Mouse (Mus musculus) CH12.LX (cell line): ENCODE measurements around the gene Atg10. TPM values are rescaled to one million over a fixed set of nuclear protein-coding genes. Genes with fewer than 3 reads are reported as not detected.

Source experiments
- DNase-seq: peaks from one replicate; pipeline ENCODE4 v3.0.0-alpha.2; 2013; ENCODE audit errors: extremely low read depth
- H3K27ac ChIP-seq: 2 replicates; pipeline ENCODE4 v1.5.1; 2012; ENCODE audit warnings: low read depth, mild to moderate bottlenecking, control low read depth, moderate library complexity; ENCODE audit not compliant: insufficient read depth
- H3K27me3 ChIP-seq: replicated peaks from 2 replicates; pipeline ENCODE3; 2012; ENCODE audit warnings: inconsistent platforms
- H3K36me3 ChIP-seq, 2 experiments: replicated peaks in 1 of 2; 2 replicates each; pipeline versions ENCODE3 to v1.6.1; 2012; ENCODE audit warnings: inconsistent platforms in 1 of 2, low read length in 1 of 2, mild to moderate bottlenecking in 1 of 2, mixed read lengths in 1 of 2, moderate library complexity in 1 of 2; ENCODE audit not compliant: control insufficient read depth in 1 of 2, insufficient read depth in 1 of 2
- H3K4me1 ChIP-seq, 2 experiments: 2 replicates each; pipeline ENCODE4 v1.6.1; 2012; ENCODE audit warnings: inconsistent platforms in 1 of 2, moderate library complexity in 1 of 2; ENCODE audit not compliant: insufficient read depth in 2 of 2, control insufficient read depth in 1 of 2
- H3K4me2 ChIP-seq: 2 replicates; pipeline ENCODE4 v1.6.1; 2012; ENCODE audit warnings: low read depth, mild to moderate bottlenecking, control low read depth; ENCODE audit not compliant: poor library complexity, insufficient read depth, severe bottlenecking
- H3K4me3 ChIP-seq, 3 experiments: fragments of 150-350 bp in 1 of 3; sonication (generic) in 1 of 3; replicated peaks in 1 of 3; 2 replicates each; pipeline versions ENCODE3 to v1.5.1; 2011 to 2012; ENCODE audit warnings: low read depth in 2 of 3, low read length in 2 of 3, mild to moderate bottlenecking in 2 of 3, moderate library complexity in 2 of 3, control low read depth in 1 of 3, improper control_type of control experiment in 1 of 3, inconsistent platforms in 1 of 3, mixed read lengths in 1 of 3; ENCODE audit not compliant: poor library complexity in 1 of 3
- H3K79me2 ChIP-seq: replicated peaks from 2 replicates; pipeline ENCODE4 v1.6.1; 2012; ENCODE audit warnings: mild to moderate bottlenecking, moderate library complexity; ENCODE audit not compliant: control insufficient read depth, poor library complexity, insufficient read depth, severe bottlenecking; ENCODE audit errors: extremely low read depth
- H3K9ac ChIP-seq: 2 replicates; pipeline ENCODE4 v1.6.1; 2012; ENCODE audit warnings: low read depth, mild to moderate bottlenecking, control low read depth, moderate library complexity; ENCODE audit not compliant: insufficient read depth
- H3K9me3 ChIP-seq: replicated peaks from 2 replicates; pipeline ENCODE3; 2012; ENCODE audit warnings: low read length, inconsistent platforms, mixed read lengths
- CHD1 ChIP-seq: IDR thresholded peaks from 2 replicates; pipeline ENCODE4 v1.6.1; 2012; ENCODE audit warnings: low read depth, low read length, improper control_type of control experiment, inconsistent platforms
- E2F4 ChIP-seq: IDR thresholded peaks from 2 replicates; pipeline ENCODE4 v1.6.1; 2011; ENCODE audit warnings: low read depth, low read length, improper control_type of control experiment; ENCODE audit not compliant: insufficient replicate concordance
- ELF1 ChIP-seq: IDR thresholded peaks from 2 replicates; pipeline ENCODE4 v1.6.1; 2014; ENCODE audit warnings: low read depth, mild to moderate bottlenecking, inconsistent platforms, low read length, improper control_type of control experiment
- GABPA ChIP-seq: IDR thresholded peaks from 2 replicates; pipeline ENCODE4 v1.6.1; 2012; ENCODE audit warnings: low read depth, low read length, improper control_type of control experiment, inconsistent platforms; ENCODE audit not compliant: insufficient replicate concordance
- HCFC1 ChIP-seq: IDR thresholded peaks from 2 replicates; pipeline ENCODE4 v1.6.1; 2012; ENCODE audit warnings: low read depth, mild to moderate bottlenecking, inconsistent platforms, low read length, improper control_type of control experiment
- IRF4 ChIP-seq: IDR thresholded peaks from 2 replicates; pipeline ENCODE4 v1.6.1; 2014; ENCODE audit warnings: low read depth, mild to moderate bottlenecking, inconsistent platforms, low read length, improper control_type of control experiment
- MAX ChIP-seq: IDR thresholded peaks from 2 replicates; pipeline ENCODE4 v1.6.1; 2011; ENCODE audit warnings: low read length, improper control_type of control experiment
- MEF2A ChIP-seq: IDR thresholded peaks from 2 replicates; pipeline ENCODE4 v1.6.1; 2014; ENCODE audit warnings: low read depth, mild to moderate bottlenecking, inconsistent platforms, low read length, improper control_type of control experiment, borderline replicate concordance
- MYC ChIP-seq: IDR thresholded peaks from 2 replicates; pipeline ENCODE4 v1.6.1; 2011; ENCODE audit warnings: low read depth, mild to moderate bottlenecking, improper control_type of control experiment, low read length
- NRF1 ChIP-seq: IDR thresholded peaks from 2 replicates; pipeline ENCODE4 v1.6.1; 2014; ENCODE audit warnings: low read depth, mild to moderate bottlenecking, inconsistent platforms, low read length, improper control_type of control experiment, moderate library complexity
- POLR2A ChIP-seq: IDR thresholded peaks from 2 replicates; pipeline ENCODE4 v1.6.1; 2011; ENCODE audit warnings: low read depth, mild to moderate bottlenecking, improper control_type of control experiment, low read length
- POLR2AphosphoS2 ChIP-seq: IDR thresholded peaks from 2 replicates; pipeline ENCODE4 v1.6.1; 2011; ENCODE audit warnings: low read depth, low read length, improper control_type of control experiment
- RCOR1 ChIP-seq: conservative IDR thresholded peaks from 2 replicates; pipeline ENCODE4 v1.6.1; 2012; ENCODE audit warnings: low read depth, mild to moderate bottlenecking, inconsistent platforms, low read length, improper control_type of control experiment
- SIN3A ChIP-seq: IDR thresholded peaks from 2 replicates; pipeline ENCODE4 v1.6.1; 2012; ENCODE audit warnings: low read length, improper control_type of control experiment, inconsistent platforms
- SMC3 ChIP-seq: IDR thresholded peaks from 2 replicates; pipeline ENCODE4 v1.6.1; 2011; ENCODE audit warnings: low read depth, low read length, improper control_type of control experiment
- TBP ChIP-seq: conservative IDR thresholded peaks from 2 replicates; pipeline ENCODE4 v1.6.1; 2011; ENCODE audit warnings: low read depth, low read length, improper control_type of control experiment
- TCF12 ChIP-seq: IDR thresholded peaks from 2 replicates; pipeline ENCODE4 v1.6.1; 2014; ENCODE audit warnings: low read depth, mild to moderate bottlenecking, inconsistent platforms, low read length, improper control_type of control experiment
- UBTF ChIP-seq: IDR thresholded peaks from 2 replicates; pipeline ENCODE4 v1.6.1; 2012; ENCODE audit warnings: low read depth, mild to moderate bottlenecking, inconsistent platforms, low read length, improper control_type of control experiment, moderate library complexity
- ZC3H11A ChIP-seq: IDR thresholded peaks from 2 replicates; pipeline ENCODE4 v1.6.1; 2012; ENCODE audit warnings: low read depth, mild to moderate bottlenecking, inconsistent platforms, low read length, improper control_type of control experiment
- ZMIZ1 ChIP-seq: IDR thresholded peaks from 2 replicates; pipeline ENCODE4 v1.6.1; 2012; ENCODE audit warnings: low read depth, mild to moderate bottlenecking, inconsistent platforms, low read length, improper control_type of control experiment
- dilution Hi-C: fragments of 300-500 bp; cut with MboI; formaldehyde crosslinking; loops from 2 replicates; pipeline ENCODE4 v1.14.3; 2020; ENCODE audit warnings: low sequenced_read_pairs; ENCODE audit not compliant: extremely low pct_unique_long_range_greater_than_20kb, extremely low pct_ligation_motif_present
- in situ Hi-C: fragments of 300-500 bp; cut with MboI; formaldehyde crosslinking; loops from 3 replicates; pipeline ENCODE4 v1.14.3; 2019; ENCODE audit warnings: low sequenced_read_pairs, low pct_ligation_motif_present, low pct_unique_long_range_greater_than_20kb, mixed read lengths
- polyA plus RNA-seq: library from polyadenylated mRNA; unstranded; fragments of >175 nt; gene quantifications from 2 replicates; pipeline ENCODE4 v1.2.1, GENCODE M21; 2012; ENCODE audit warnings: low read depth; ENCODE audit not compliant: insufficient read length
- total RNA-seq, 2 experiments: library from RNA; depleted of rRNA; stranded (reverse); fragments of 300-350 nt in 1 of 2; fragments of >200 nt in 1 of 2; gene quantifications; 2 replicates each; pipeline ENCODE4 v1.2.3; 2012 to 2014

The Atg10 gene
- total and polyA plus RNA-seq, 3 experiments, result 3.4 to 7.2 (median 4.2) TPM

DNA sequence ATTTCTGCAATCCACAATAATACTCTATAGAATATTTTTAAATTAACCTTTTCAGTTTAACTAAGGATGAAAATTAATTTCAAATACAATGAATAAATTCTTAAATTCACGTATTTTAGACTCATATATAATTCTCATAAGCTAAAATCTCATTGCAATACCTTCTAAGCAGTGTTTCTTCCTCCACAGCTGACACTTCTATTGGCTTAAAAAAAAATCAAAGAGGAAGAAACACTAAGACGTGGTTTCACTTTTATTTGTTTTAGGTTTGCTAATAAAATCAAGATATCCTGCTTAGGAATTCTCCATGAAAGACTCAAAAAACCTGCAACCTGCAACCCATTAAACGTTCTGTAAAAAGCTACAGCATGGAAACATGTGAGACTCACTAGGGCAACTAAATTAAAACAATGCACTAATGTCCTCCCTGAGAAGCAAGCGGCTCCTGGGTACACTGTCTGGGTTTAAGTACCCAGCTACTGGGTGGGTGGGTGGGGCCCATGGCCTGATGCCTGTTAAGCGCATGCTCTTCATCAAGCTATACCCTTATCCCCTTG lies 90.4 kb downstream of the Atg10 start:
- TF ChIP-seq UBTF (no peak), E2F4 (no peak), ZC3H11A (no peak), MAX (no peak), TCF12 (no peak), HCFC1 (no peak), NRF1 (no peak), POLR2A (no peak), MEF2A (no peak), SIN3A (no peak), SMC3 (no peak), MYC (no peak), IRF4 (no peak), TBP (no peak), GABPA (no peak), ZMIZ1 (no peak), POLR2AphosphoS2 (no peak), ELF1 (no peak), CHD1 (no peak)
- dilution Hi-C loops (no loop called here), in situ Hi-C loops (no loop called here)
- Histone ChIP-seq H3K27me3 (no peaks in the 10 kb centered on the region), H3K9ac (no peak overlapping the region), H3K79me2 (no peaks in the 10 kb centered on the region), H3K36me3 (no peaks in the 10 kb centered on the region), H3K9me3 (no peaks in the 10 kb centered on the region), H3K27ac (no peak overlapping the region), H3K4me2 (peak overlapping the region; percentile 36; the same call in 1 of the 2 replicates), H3K4me3 (no peak overlapping the region), H3K4me1 (peaks cover 0 to 8% of the 10 kb centered on the region in 2 experiments; a peak in 2 of 4 replicates)
- no peak for DNase-seq

DNA sequence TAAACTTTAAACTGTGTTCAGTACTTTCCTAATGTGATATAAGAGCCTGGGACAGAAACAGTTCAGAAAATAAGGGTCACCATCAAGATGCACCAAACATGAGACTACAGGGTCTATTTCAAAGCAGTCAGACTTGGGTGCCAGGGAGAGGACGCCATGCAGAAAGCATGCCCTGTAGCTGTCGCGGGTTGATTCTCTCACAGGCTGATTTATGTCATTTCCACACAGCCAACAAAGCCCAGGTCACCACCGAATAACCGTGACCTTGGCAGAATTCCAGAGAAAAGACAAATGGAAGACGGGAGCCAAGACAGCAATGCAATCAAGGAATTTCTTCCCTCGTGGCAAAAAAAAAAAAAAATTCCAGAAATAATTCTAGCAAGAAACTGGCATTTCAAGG lies 94.7 kb downstream of the Atg10 start:
- Histone ChIP-seq H3K4me3 (no peak overlapping the region), H3K4me2 (no peak overlapping the region), H3K79me2 (no peaks in the 10 kb centered on the region), H3K36me3 (no peaks in the 10 kb centered on the region), H3K4me1 (peaks cover 0 to 8% of the 10 kb centered on the region in 2 experiments; a peak in 2 of 4 replicates), H3K27ac (no peak overlapping the region), H3K27me3 (no peaks in the 10 kb centered on the region), H3K9ac (no peak overlapping the region), H3K9me3 (no peaks in the 10 kb centered on the region)
- DNase-seq, result no peak
- dilution Hi-C loops (no loop called here), in situ Hi-C loops (no loop called here)
- TF ChIP-seq GABPA (no peak), RCOR1 (no peak)
